Mouse (Mus musculus) intestine, embryonic 16.5 days (tissue): ENCODE measurements around the gene Slc27a3. TPM values are rescaled to one million over a fixed set of nuclear protein-coding genes. Genes with fewer than 3 reads are reported as not detected.
A peak's percentile ranks its signal among the peaks of the same experiment; 100 is the strongest.
"Not testable (repeated sequence)": the region's sequence is repeated elsewhere in the genome, so short reads cannot be mapped to it uniquely, and the experiment has no call there.

Experiments used
- ATAC-seq: fragments of 200-750 bp; cut with Nextera tagmentation; 2 replicates; pipeline ENCODE4 v1.8.0; 2017; ENCODE audit warnings: moderate TSS enrichment, moderate library complexity
- H3K27ac ChIP-seq: fragments of 300-500 bp; sonication (generic); 2 replicates; pipeline ENCODE4 v1.5.1; 2014; ENCODE audit warnings: mild to moderate bottlenecking, low read length
- H3K27me3 ChIP-seq: fragments of 300-500 bp; sonication (generic); replicated peaks from 2 replicates; pipeline ENCODE4 v1.6.1; 2014; ENCODE audit warnings: low read length, control low read depth, mixed read lengths; ENCODE audit not compliant: control insufficient read depth, insufficient read depth
- H3K36me3 ChIP-seq: fragments of 300-500 bp; sonication (generic); 2 replicates; pipeline ENCODE4 v1.6.1; 2014; ENCODE audit warnings: low read length, control low read depth; ENCODE audit not compliant: control insufficient read depth, insufficient read depth
- H3K4me1 ChIP-seq: fragments of 300-500 bp; sonication (generic); 2 replicates; pipeline ENCODE4 v1.6.1; 2014; ENCODE audit warnings: low read length, control low read depth, mixed read lengths; ENCODE audit not compliant: control insufficient read depth, insufficient read depth
- H3K4me2 ChIP-seq: fragments of 300-500 bp; sonication (generic); 2 replicates; pipeline ENCODE4 v1.6.1; 2014; ENCODE audit warnings: low read depth, low read length, control low read depth
- H3K4me3 ChIP-seq: fragments of 300-500 bp; sonication (generic); 2 replicates; pipeline ENCODE4 v1.5.1; 2014; ENCODE audit warnings: mild to moderate bottlenecking, low read length
- H3K9ac ChIP-seq: fragments of 300-500 bp; sonication (generic); 2 replicates; pipeline ENCODE4 v1.6.1; 2014; ENCODE audit warnings: low read depth, low read length
- H3K9me3 ChIP-seq: fragments of 300-500 bp; sonication (generic); 2 replicates; pipeline ENCODE4 v1.6.1; 2016; ENCODE audit warnings: low read length, control low read depth; ENCODE audit not compliant: control insufficient read depth
- WGBS: fragments of 180-500 bp; shearing (Covaris S2); extraction: QIAGEN DNeasy Blood & Tissue Kit; methylation state at CpG from one replicate; pipeline ENCODE4 v1.1.7; 2014; 5-methylcytosine and 5-hydroxymethylcytosine counted together
- polyA plus RNA-seq: library from polyadenylated mRNA; unstranded; fragments of >200 nt; fragmentation: Nextera tagmentation; extraction: Ambion mirVana; gene quantifications from 2 replicates; pipeline ENCODE4 v1.2.1, GENCODE M21; 2015

Slc27a3 gene
- polyA plus RNA-seq, 1 experiment from 2014 or later = 8.4 TPM

DNA sequence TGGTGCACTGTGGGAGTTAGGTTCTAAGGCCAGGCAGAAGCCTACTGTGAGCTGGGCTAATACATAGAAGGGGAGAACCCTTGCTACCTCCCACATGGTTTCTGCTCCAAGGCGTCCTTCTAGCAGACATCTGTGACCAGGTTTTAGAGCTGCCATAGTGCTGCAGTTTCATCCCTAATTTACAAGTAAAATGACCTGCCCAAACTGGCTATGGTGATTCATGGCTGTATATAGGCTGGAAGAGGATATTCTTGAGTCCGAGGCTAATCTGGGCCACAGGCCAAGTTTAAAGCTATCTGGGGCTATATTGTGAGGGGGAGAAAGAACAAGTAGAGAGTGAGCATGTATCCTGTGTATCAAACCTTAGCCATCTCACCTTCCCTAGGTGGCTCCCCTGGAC, 20.7 kb downstream of the Slc27a3 start:
- ATAC-seq = no peak
- Histone ChIP-seq H3K4me3 (no peak overlapping the region), H3K4me2 (no peak overlapping the region), H3K4me1 (peaks cover 5% of the 10 kb centered on the region), H3K27me3 (no peaks in the 10 kb centered on the region), H3K36me3 (no peaks in the 10 kb centered on the region), H3K9ac (no peak overlapping the region), H3K9me3 (no peaks in the 10 kb centered on the region), H3K27ac (no peak overlapping the region)
- WGBS = 41% methylated on average over 2 of the region's 2 CpGs

DNA sequence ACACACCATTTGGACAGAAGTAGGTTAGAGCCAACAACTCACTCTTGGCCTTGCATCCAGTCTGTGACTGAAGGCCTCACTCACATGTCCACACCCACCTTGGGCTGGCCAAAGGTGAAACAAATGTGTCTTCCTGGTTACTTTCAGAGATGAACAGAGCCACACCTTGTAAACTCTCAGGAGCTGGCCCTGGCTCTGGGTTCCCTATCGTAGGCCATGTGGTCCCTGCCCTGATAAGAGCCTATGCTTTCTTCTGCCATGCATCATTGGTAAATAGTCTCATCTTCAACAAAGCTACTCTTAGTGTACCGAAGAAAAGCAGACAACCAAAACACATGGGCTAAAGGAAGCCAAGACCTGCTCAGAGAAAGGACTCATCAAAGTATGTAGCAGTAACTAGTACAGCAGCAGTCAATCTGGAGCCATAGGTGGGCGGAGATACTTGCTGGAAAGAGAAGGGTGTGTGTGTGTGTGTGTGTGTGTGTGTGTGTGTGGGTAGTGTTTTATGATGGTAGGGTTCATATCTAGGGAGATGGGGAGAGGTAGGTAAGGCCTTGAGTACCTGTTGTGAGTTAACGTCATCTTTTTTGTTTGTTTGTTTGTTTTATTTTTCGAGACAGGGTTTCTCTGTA, 22.6 kb downstream of the Slc27a3 start:
- Histone ChIP-seq H3K4me3 (no peak overlapping the region), H3K4me1 (peaks cover 5% of the 10 kb centered on the region), H3K9ac (no peak overlapping the region), H3K27me3 (no peaks in the 10 kb centered on the region), H3K27ac (peak overlapping the region; percentile 74), H3K4me2 (no peak overlapping the region), H3K9me3 (no peaks in the 10 kb centered on the region), H3K36me3 (no peaks in the 10 kb centered on the region)
- ATAC-seq = peak; percentile 96
- 78% methylated on average over 5 of the region's 5 CpGs for WGBS

DNA sequence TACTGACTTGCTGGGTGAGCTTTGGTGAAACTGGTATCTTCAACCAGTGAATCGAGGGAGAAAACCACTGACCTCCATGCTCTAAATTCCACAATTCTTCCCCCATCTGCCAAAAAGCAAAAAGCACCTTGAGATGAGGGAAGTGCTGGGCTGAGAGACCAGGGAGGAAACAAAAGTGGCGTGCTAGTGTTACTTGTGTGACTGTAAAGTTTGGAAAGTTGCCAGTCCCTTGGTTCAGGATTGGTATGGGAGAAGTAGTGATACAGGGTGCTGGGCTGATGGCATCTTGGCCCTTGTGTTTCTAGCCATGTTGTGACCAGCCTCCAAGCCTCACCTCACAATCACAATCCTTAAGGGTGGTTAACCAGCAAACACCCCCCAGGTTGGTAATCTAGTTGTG, 27.4 kb downstream of the Slc27a3 start:
- H3K9me3 ChIP-seq = no peaks in the 10 kb centered on the region
- peaks cover 3% of the 10 kb centered on the region; the same call in 1 of the 2 replicates for H3K36me3 ChIP-seq
- no peak overlapping the region for H3K9ac ChIP-seq
- H3K4me1 ChIP-seq = peaks cover 5% of the 10 kb centered on the region
- ATAC-seq = no peak
- 82% methylated on average over 2 of the region's 2 CpGs for WGBS
- no peaks in the 10 kb centered on the region for H3K27me3 ChIP-seq
- no peak overlapping the region for H3K27ac ChIP-seq
- H3K4me2 ChIP-seq = no peak overlapping the region
- H3K4me3 ChIP-seq = no peak overlapping the region

- ATAC-seq = no peak
- H3K27ac ChIP-seq = no peak overlapping the region
- H3K36me3 ChIP-seq = peaks cover 7% of the 10 kb centered on the region; the same call in 1 of the 2 replicates
- H3K4me1 ChIP-seq = peaks cover 1% of the 10 kb centered on the region
- 72% methylated on average over 4 of the region's 4 CpGs for whole genome bisulfite sequencing
- H3K9ac ChIP-seq = no peak overlapping the region
- no peaks in the 10 kb centered on the region for H3K27me3 ChIP-seq
- no peaks in the 10 kb centered on the region for H3K9me3 ChIP-seq
- no peak overlapping the region for H3K4me2 ChIP-seq
- H3K4me3 ChIP-seq = no peak overlapping the region
These were observed 28.3 kb downstream of the Slc27a3 start for GRCm38 (mm10) chr3:90361476-90361875.

DNA sequence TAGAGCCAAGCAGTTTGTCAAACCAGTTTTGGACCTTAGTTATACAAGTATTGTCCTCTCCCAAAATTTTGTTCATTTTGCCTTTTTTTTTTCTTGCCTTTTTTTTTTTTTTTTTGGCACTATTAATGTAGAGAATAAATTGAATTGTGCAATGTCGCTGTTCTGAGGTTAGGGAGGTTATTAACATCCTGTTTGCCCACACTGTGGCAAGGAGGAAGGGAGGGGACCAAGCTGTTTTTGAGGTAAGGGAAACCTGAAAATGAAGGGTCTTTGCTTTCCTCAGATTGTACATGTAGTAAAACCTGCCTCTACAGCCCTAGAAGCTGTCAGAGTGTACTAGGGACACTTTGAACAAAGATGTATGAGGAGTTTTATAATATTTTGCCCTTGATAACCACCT, 30.5 kb downstream of the Slc27a3 start:
- Histone ChIP-seq H3K4me3 (no peak overlapping the region), H3K4me1 (no peaks in the 10 kb centered on the region), H3K9me3 (no peaks in the 10 kb centered on the region), H3K36me3 (peaks cover 10% of the 10 kb centered on the region), H3K27me3 (no peaks in the 10 kb centered on the region), H3K27ac (no peak overlapping the region), H3K4me2 (no peak overlapping the region), H3K9ac (no peak overlapping the region)
- WGBS = 74% methylated on average over 1 of the region's 1 CpGs
- no peak for ATAC-seq

DNA sequence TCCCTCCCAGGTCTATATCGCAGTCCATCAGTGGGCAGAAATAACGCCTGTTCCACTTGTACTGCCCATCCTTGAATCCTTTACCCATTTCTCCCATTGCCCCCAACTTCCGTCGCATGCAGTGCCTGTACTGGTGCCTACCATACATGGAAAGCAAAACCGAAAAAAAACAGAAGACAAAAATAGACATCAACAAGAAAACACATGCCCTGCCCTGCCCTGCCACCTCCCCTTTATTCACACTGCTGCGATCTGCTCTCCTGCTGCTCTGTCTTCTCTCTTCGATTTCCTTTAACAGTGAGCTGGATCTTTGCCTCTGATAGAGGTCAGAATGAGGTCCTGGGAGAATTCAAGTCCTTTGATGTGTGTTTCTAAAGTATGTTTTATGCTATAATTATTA, 31.8 kb downstream of the Slc27a3 start:
- Histone ChIP-seq H3K27ac (no peak overlapping the region), H3K4me1 (no peaks in the 10 kb centered on the region), H3K9ac (no peak overlapping the region), H3K4me3 (no peak overlapping the region), H3K4me2 (no peak overlapping the region), H3K9me3 (no peaks in the 10 kb centered on the region), H3K36me3 (peaks cover 13% of the 10 kb centered on the region), H3K27me3 (no peaks in the 10 kb centered on the region)
- no peak for ATAC-seq
- 92% methylated on average over 7 of the region's 7 CpGs for WGBS

- Histone ChIP-seq H3K4me1 (no peaks in the 10 kb centered on the region), H3K27ac (no peak overlapping the region), H3K4me2 (no peak overlapping the region), H3K9me3 (no peaks in the 10 kb centered on the region), H3K36me3 (peaks cover 13% of the 10 kb centered on the region), H3K27me3 (no peaks in the 10 kb centered on the region), H3K4me3 (no peak overlapping the region), H3K9ac (no peak overlapping the region)
- 91% methylated on average over 4 of the region's 4 CpGs for WGBS
- ATAC-seq = no peak
These were observed 41.9 kb downstream of the Slc27a3 start for GRCm38 (mm10) chr3:90347847-90348246.

GRCm38 (mm10) chr3:90342853-90343252, 46.9 kb downstream of the Slc27a3 start:
- not testable (repeated sequence) for H3K4me2 ChIP-seq, H3K27me3 ChIP-seq, H3K9me3 ChIP-seq, H3K27ac ChIP-seq, H3K4me1 ChIP-seq, ATAC-seq, H3K9ac ChIP-seq, H3K4me3 ChIP-seq
- H3K36me3 ChIP-seq = peaks cover 10% of the 10 kb centered on the region
- 53% methylated on average over 2 of the region's 2 CpGs for WGBS

- no peak for ATAC-seq
- Histone ChIP-seq H3K9ac (no peak overlapping the region), H3K36me3 (peaks cover 5% of the 10 kb centered on the region), H3K4me2 (no peak overlapping the region), H3K4me1 (0 out of 2 replicates have a peak, but pooled peaks cover 4% of the 10 kb centered on the region), H3K4me3 (no peak overlapping the region), H3K27me3 (no peaks in the 10 kb centered on the region), H3K9me3 (no peaks in the 10 kb centered on the region), H3K27ac (no peak overlapping the region)
These were observed 49.6 kb downstream of the Slc27a3 start for GRCm38 (mm10) chr3:90340177-90340576.

DNA sequence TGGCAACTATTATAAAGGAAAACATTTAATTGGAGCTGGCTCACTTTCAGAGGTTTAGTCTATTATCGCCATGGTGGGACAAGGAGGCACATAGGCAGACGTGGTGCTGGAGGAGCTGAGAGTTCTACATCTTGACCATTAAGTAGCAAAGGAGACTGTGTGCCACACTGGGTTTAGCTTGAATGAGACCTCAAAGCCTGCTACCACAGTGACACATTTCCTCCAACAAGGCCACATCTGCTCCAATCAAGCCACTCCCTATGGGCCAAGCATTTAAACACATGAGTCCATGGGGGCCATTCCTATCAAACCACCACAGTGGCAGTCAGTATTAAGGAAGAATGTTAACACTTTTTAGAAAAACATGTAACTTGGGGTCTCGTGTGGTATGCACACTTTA, 51.5 kb downstream of the Slc27a3 start:
- Histone ChIP-seq H3K9ac (no peak overlapping the region), H3K36me3 (peaks cover 5% of the 10 kb centered on the region), H3K9me3 (no peaks in the 10 kb centered on the region), H3K4me3 (no peak overlapping the region), H3K27me3 (no peaks in the 10 kb centered on the region), H3K4me2 (no peak overlapping the region), H3K27ac (no peak overlapping the region), H3K4me1 (0 out of 2 replicates have a peak, but pooled peaks cover 4% of the 10 kb centered on the region)
- 79% methylated on average over 3 of the region's 3 CpGs for WGBS
- no peak for ATAC-seq
